Mouse (Mus musculus) MEL (cell line): ENCODE data around the gene Hgfac. TPM values are rescaled to one million over a fixed set of nuclear protein-coding genes. Genes with fewer than 3 reads are reported as not detected.
A peak's percentile ranks its signal among the peaks of the same experiment; 100 is the strongest.

Experiments used
- DNase-seq: peaks from one replicate; pipeline ENCODE4 v3.0.0; 2011; ENCODE audit warnings: low read depth, low spot score
- H3K27ac ChIP-seq: 2 replicates; pipeline ENCODE4 v1.5.1; 2012; ENCODE audit warnings: low read depth, mild to moderate bottlenecking, control low read depth, low read length, moderate library complexity; ENCODE audit not compliant: control insufficient read depth
- H3K27me3 ChIP-seq, 2 experiments: fragments of 150-350 bp in 1 of 2; sonication (generic) in 1 of 2; 2 replicates each; pipeline ENCODE4 v1.6.1; 2012; ENCODE audit warnings: low read length in 2 of 2, mild to moderate bottlenecking in 2 of 2, improper control_type of control experiment in 1 of 2, moderate library complexity in 1 of 2; ENCODE audit not compliant: insufficient read depth in 2 of 2, control insufficient read depth in 1 of 2
- H3K36me3 ChIP-seq, 2 experiments: 2 replicates each; pipeline ENCODE4 v1.6.1; 2012 to 2014; ENCODE audit warnings: low read length in 2 of 2, improper control_type of control experiment in 1 of 2, inconsistent platforms in 1 of 2, mild to moderate bottlenecking in 1 of 2; ENCODE audit not compliant: insufficient read depth in 2 of 2, control insufficient read depth in 1 of 2
- H3K4me1 ChIP-seq, 2 experiments: fragments of 150-350 bp in 1 of 2; sonication (generic) in 1 of 2; 2 replicates each; pipeline ENCODE4 v1.6.1; 2012; ENCODE audit warnings: low read length in 2 of 2, improper control_type of control experiment in 1 of 2, mild to moderate bottlenecking in 1 of 2; ENCODE audit not compliant: insufficient read depth in 2 of 2, control insufficient read depth in 1 of 2
- H3K4me3 ChIP-seq, 2 experiments: fragments of 150-350 bp in 1 of 2; sonication (generic) in 1 of 2; 2 replicates each; pipeline ENCODE4 v1.5.1; 2012; ENCODE audit warnings: low read depth in 2 of 2, low read length in 2 of 2, mild to moderate bottlenecking in 2 of 2, moderate library complexity in 2 of 2, control low read depth in 1 of 2, improper control_type of control experiment in 1 of 2; ENCODE audit not compliant: control insufficient read depth in 1 of 2, insufficient read depth in 1 of 2
- H3K79me2 ChIP-seq: 2 replicates; pipeline ENCODE4 v1.6.1; 2012; ENCODE audit warnings: mild to moderate bottlenecking, low read length, moderate library complexity; ENCODE audit not compliant: control insufficient read depth, poor library complexity, insufficient read depth
- H3K9ac ChIP-seq: 2 replicates; pipeline ENCODE4 v1.6.1; 2012; ENCODE audit warnings: low read depth, mild to moderate bottlenecking, control low read depth, low read length, moderate library complexity; ENCODE audit not compliant: control insufficient read depth, poor library complexity, severe bottlenecking
- H3K9me3 ChIP-seq: fragments of 150-350 bp; sonication (generic); replicated peaks from 2 replicates; pipeline ENCODE4 v1.6.1; 2012; ENCODE audit warnings: mild to moderate bottlenecking, low read length, improper control_type of control experiment, moderate library complexity; ENCODE audit not compliant: insufficient read depth
- BHLHE40 ChIP-seq: IDR thresholded peaks from 2 replicates; pipeline ENCODE4 v1.6.1; 2012; ENCODE audit warnings: low read depth, mild to moderate bottlenecking, inconsistent platforms, low read length, improper control_type of control experiment, borderline replicate concordance
- CHD2 ChIP-seq: IDR thresholded peaks from 2 replicates; pipeline ENCODE4 v1.6.1; 2011; ENCODE audit warnings: low read length, improper control_type of control experiment
- CTCF ChIP-seq, 3 experiments: IDR thresholded peaks in 2 of 3; conservative IDR thresholded peaks in 1 of 3; 2 replicates each; pipeline ENCODE4 v1.5.1; 2011 to 2012; ENCODE audit warnings: low read length in 3 of 3, low read depth in 2 of 3, mild to moderate bottlenecking in 2 of 3, improper control_type of control experiment in 1 of 3, inconsistent platforms in 1 of 3, mixed read lengths in 1 of 3, moderate library complexity in 1 of 3; ENCODE audit not compliant: control insufficient read depth in 1 of 3, insufficient read depth in 1 of 3, poor library complexity in 1 of 3, severe bottlenecking in 1 of 3
- ELF1 ChIP-seq: IDR thresholded peaks from 2 replicates; pipeline ENCODE4 v1.6.1; 2014; ENCODE audit warnings: low read depth, mild to moderate bottlenecking, inconsistent platforms, low read length, improper control_type of control experiment, moderate library complexity
- EP300 ChIP-seq, 2 experiments: IDR thresholded peaks; 2 replicates each; pipeline ENCODE4 v1.6.1; 2011; ENCODE audit warnings: improper control_type of control experiment in 2 of 2, low read length in 2 of 2, low read depth in 1 of 2, mild to moderate bottlenecking in 1 of 2
- HCFC1 ChIP-seq: IDR thresholded peaks from 2 replicates; pipeline ENCODE4 v1.6.1; 2012; ENCODE audit warnings: low read depth, mild to moderate bottlenecking, inconsistent platforms, low read length, improper control_type of control experiment, moderate library complexity
- MAX ChIP-seq: IDR thresholded peaks from 2 replicates; pipeline ENCODE4 v1.6.1; 2011; ENCODE audit warnings: low read length, improper control_type of control experiment
- MAZ ChIP-seq: IDR thresholded peaks from 2 replicates; pipeline ENCODE4 v1.6.1; 2012; ENCODE audit warnings: low read depth, mild to moderate bottlenecking, inconsistent platforms, low read length, improper control_type of control experiment
- MEF2A ChIP-seq: IDR thresholded peaks from 2 replicates; pipeline ENCODE4 v1.6.1; 2014; ENCODE audit warnings: low read depth, mild to moderate bottlenecking, inconsistent platforms, low read length, improper control_type of control experiment; ENCODE audit not compliant: poor library complexity, insufficient replicate concordance, severe bottlenecking; ENCODE audit errors: extremely low read depth
- MYB ChIP-seq: IDR thresholded peaks from 2 replicates; pipeline ENCODE4 v1.6.1; 2011; ENCODE audit warnings: mild to moderate bottlenecking, low read depth, low read length, improper control_type of control experiment
- MYC ChIP-seq: IDR thresholded peaks from 2 replicates; pipeline ENCODE4 v1.6.1; 2011; ENCODE audit warnings: low read depth, mild to moderate bottlenecking, low read length, improper control_type of control experiment, moderate library complexity
- NELFE ChIP-seq: IDR thresholded peaks from 2 replicates; pipeline ENCODE4 v1.6.1; 2011; ENCODE audit warnings: low read depth, low read length, improper control_type of control experiment
- RAD21 ChIP-seq: IDR thresholded peaks from 2 replicates; pipeline ENCODE4 v1.6.1; 2011; ENCODE audit warnings: mild to moderate bottlenecking, low read depth, low read length, improper control_type of control experiment
- SIN3A ChIP-seq: IDR thresholded peaks from 2 replicates; pipeline ENCODE4 v1.6.1; 2012; ENCODE audit warnings: low read length, improper control_type of control experiment, inconsistent platforms
- SMC3 ChIP-seq: IDR thresholded peaks from 2 replicates; pipeline ENCODE4 v1.6.1; 2011; ENCODE audit warnings: low read depth, low read length, improper control_type of control experiment
- TBP ChIP-seq: IDR thresholded peaks from 2 replicates; pipeline ENCODE4 v1.8.0; 2011; ENCODE audit warnings: low read depth, low read length, improper control_type of control experiment
- TCF12 ChIP-seq: IDR thresholded peaks from 2 replicates; pipeline ENCODE4 v1.6.1; 2014; ENCODE audit warnings: low read depth, mild to moderate bottlenecking, inconsistent platforms, low read length, improper control_type of control experiment, moderate library complexity
- UBTF ChIP-seq: IDR thresholded peaks from 2 replicates; pipeline ENCODE4 v1.6.1; 2012; ENCODE audit warnings: low read depth, mild to moderate bottlenecking, inconsistent platforms, low read length, improper control_type of control experiment, moderate library complexity, borderline replicate concordance; ENCODE audit not compliant: insufficient read depth
- USF2 ChIP-seq, 2 experiments: IDR thresholded peaks; 2 replicates each; pipeline ENCODE4 v1.6.1; 2011 to 2012; ENCODE audit warnings: improper control_type of control experiment in 2 of 2, low read length in 2 of 2, borderline replicate concordance in 1 of 2, inconsistent platforms in 1 of 2, low read depth in 1 of 2, mild to moderate bottlenecking in 1 of 2; ENCODE audit not compliant: insufficient read depth in 1 of 2
- ZC3H11A ChIP-seq: IDR thresholded peaks from 2 replicates; pipeline ENCODE4 v1.6.1; 2012; ENCODE audit warnings: low read depth, mild to moderate bottlenecking, inconsistent platforms, low read length, improper control_type of control experiment
- ZKSCAN1 ChIP-seq: IDR thresholded peaks from 2 replicates; pipeline ENCODE4 v1.6.1; 2012; ENCODE audit warnings: low read depth, mild to moderate bottlenecking, inconsistent platforms, low read length, improper control_type of control experiment, moderate library complexity
- ZMIZ1 ChIP-seq: IDR thresholded peaks from 2 replicates; pipeline ENCODE4 v1.6.1; 2012; ENCODE audit warnings: low read depth, mild to moderate bottlenecking, inconsistent platforms, low read length, improper control_type of control experiment, moderate library complexity
- ZNF384 ChIP-seq: IDR thresholded peaks from 2 replicates; pipeline ENCODE4 v1.6.1; 2012; ENCODE audit warnings: low read depth, mild to moderate bottlenecking, inconsistent platforms, low read length, improper control_type of control experiment
- polyA plus RNA-seq, 2 experiments: library from polyadenylated mRNA; stranded (reverse) in 1 of 2; unstranded in 1 of 2; fragments of >175 nt in 1 of 2; fragments of >200 nt in 1 of 2; gene quantifications; 2 replicates each; pipeline versions ENCODE4 v1.2.1 to v1.2.4; 2012; ENCODE audit warnings: low replicate concordance in 2 of 2, low read depth in 1 of 2; ENCODE audit not compliant: insufficient read length in 2 of 2, insufficient read depth in 1 of 2, missing spikeins in 1 of 2
- total RNA-seq: library from RNA; depleted of rRNA; stranded (reverse); fragments of 300-350 nt; gene quantifications from 2 replicates; pipeline ENCODE4 v1.2.3, GENCODE M21; 2012

Hgfac gene
- total and polyA plus RNA-seq, 3 experiments: 0.62 to 1.6 TPM; not detected in 1

DNA sequence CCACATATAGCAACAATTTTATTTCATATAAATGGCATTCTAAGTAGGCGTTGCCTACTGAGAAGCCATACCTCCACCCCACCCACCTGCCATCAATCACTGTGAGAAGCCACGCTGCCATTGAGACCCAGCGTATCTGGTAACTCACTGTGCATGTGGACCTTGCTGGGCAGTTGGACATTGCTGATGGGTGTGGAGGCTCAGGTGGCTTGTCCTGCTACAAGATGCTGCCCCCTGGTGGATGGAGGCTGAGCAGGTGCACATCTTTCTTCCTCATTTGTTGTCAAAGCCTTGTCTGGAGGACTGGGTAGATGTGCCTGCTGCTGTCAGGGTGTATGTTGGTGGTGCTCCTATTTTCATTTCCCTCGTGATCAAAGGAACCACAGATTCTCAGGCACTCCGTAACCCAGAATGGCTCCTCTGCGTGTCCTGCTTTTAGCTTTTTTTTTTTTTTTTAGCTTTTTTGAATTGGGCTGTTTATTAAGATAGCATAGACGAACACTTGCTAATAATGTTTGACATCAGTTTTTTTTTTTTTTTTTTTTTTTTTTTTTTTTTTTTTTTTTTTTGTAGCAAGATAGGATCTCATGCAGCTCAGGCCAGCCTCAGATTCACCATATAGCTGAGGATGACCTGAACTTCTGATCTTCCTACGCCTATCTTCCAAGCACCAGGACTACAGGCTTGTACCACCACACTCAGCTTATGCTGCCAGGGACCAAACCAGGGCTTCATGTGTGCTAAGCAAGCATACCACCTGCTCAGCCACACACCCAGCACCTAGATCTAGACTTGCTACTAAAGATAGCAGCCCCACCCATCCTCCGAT, 47.7 kb downstream of the Hgfac start:
- Histone ChIP-seq H3K36me3 (no peaks in the 10 kb centered on the region), H3K9me3 (no peaks in the 10 kb centered on the region), H3K79me2 (no peaks in the 10 kb centered on the region), H3K4me1 (no peaks in the 10 kb centered on the region), H3K9ac (no peak overlapping the region), H3K4me3 (no peak overlapping the region), H3K27me3 (peaks cover 6 to 12% of the 10 kb centered on the region in 2 experiments; a peak in 3 of 4 replicates), H3K27ac (no peak overlapping the region)
- peak; percentile 88 for DNase-seq
- TF ChIP-seq EP300 (IDR thresholded peaks at IDR 0.05; ENCODE audit: low read depth in 1 of 2, low read length in 2 of 2) (no peak), ZC3H11A (peak; percentile 42; the same call in 1 of the 2 replicates), MEF2A (no peak), TBP (0 out of 2 replicates have a peak, but pooled peaks have one; percentile 17), RAD21 (peak; percentile 69), SIN3A (no peak), SMC3 (peak; percentile 81), HCFC1 (no peak), CTCF (IDR thresholded peaks at IDR 0.05 in 2 of 3, conservative IDR thresholded peaks at IDR 0.05 in 1 of 3; ENCODE audit: control insufficient read depth in 1 of 3, insufficient read depth in 1 of 3, low read depth in 2 of 3, low read length in 3 of 3, poor library complexity in 1 of 3, severe bottlenecking in 1 of 3) (peak; percentile 93 to 98 (median 96)), UBTF (no peak), ELF1 (no peak)

DNA sequence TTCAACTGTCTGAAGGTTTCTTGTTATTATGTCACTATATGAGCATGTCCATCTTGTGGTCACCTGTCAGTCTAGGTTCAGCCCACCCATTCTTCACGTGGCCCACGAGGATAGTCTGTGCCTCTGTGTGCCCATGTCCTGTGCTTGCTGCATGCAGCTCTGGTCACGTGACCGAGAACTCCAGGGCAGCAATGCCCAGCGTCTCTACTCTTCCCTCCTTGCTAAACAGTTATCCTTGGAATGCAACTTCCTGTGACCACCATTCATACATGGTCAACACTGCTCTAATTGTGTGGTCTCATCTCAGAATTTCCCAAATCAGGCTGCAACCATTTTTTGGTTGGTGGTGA, 48.3 kb downstream of the Hgfac start:
- TF ChIP-seq MAX (no peak), MYB (no peak), TCF12 (no peak), MYC (no peak), ZNF384 (no peak), MAZ (no peak), BHLHE40 (no peak), ZMIZ1 (no peak), USF2 (IDR thresholded peaks at IDR 0.05; ENCODE audit: borderline replicate concordance in 1 of 2, insufficient read depth in 1 of 2, low read depth in 1 of 2, low read length in 2 of 2) (no peak), NELFE (no peak), RAD21 (no peak), ZKSCAN1 (no peak), CHD2 (no peak)
- no peaks in the 10 kb centered on the region for H3K79me2 ChIP-seq
- H3K36me3 ChIP-seq: no peaks in the 10 kb centered on the region; a peak in 1 of 4 replicates
- no peak overlapping the region for H3K4me3 ChIP-seq
- DNase-seq: no peak
- H3K4me1 ChIP-seq: no peaks in the 10 kb centered on the region
- H3K9me3 ChIP-seq: no peaks in the 10 kb centered on the region
- peaks cover 6 to 7% of the 10 kb centered on the region in 2 experiments; a peak in 3 of 4 replicates for H3K27me3 ChIP-seq
- no peak overlapping the region for H3K27ac ChIP-seq
- H3K9ac ChIP-seq: no peak overlapping the region
